Mouse (Mus musculus) embryonic facial prominence, embryonic 13.5 days (tissue): Measurements from ENCODE around the gene Exoc8. TPM values are rescaled to one million over a fixed set of nuclear protein-coding genes. Genes with fewer than 3 reads are reported as not detected.

Source experiments
- ATAC-seq: fragments of 200-750 bp; cut with Nextera tagmentation; 2 replicates; pipeline ENCODE4 v1.8.0; 2017; ENCODE audit warnings: low read depth; ENCODE audit not compliant: insufficient number of reproducible peaks, insufficient read depth, low FRiP score, low TSS enrichment
- H3K27ac ChIP-seq: fragments of 300-500 bp; sonication (generic); 2 replicates; pipeline ENCODE4 v1.5.1; 2015; ENCODE audit warnings: moderate library complexity, mild to moderate bottlenecking, inconsistent platforms
- H3K27me3 ChIP-seq: fragments of 300-500 bp; sonication (generic); 2 replicates; pipeline ENCODE4 v1.6.1; 2015; ENCODE audit warnings: mild to moderate bottlenecking, inconsistent platforms
- H3K36me3 ChIP-seq: fragments of 300-500 bp; sonication (generic); 2 replicates; pipeline ENCODE4 v1.6.1; 2015; ENCODE audit warnings: mild to moderate bottlenecking, inconsistent platforms
- H3K4me1 ChIP-seq: fragments of 300-500 bp; sonication (generic); 2 replicates; pipeline ENCODE4 v1.6.1; 2015; ENCODE audit warnings: inconsistent platforms
- H3K4me2 ChIP-seq: fragments of 300-500 bp; sonication (generic); 2 replicates; pipeline ENCODE4 v1.6.1; 2015; ENCODE audit warnings: moderate library complexity, mild to moderate bottlenecking, inconsistent platforms
- H3K4me3 ChIP-seq: fragments of 300-500 bp; sonication (generic); 2 replicates; pipeline ENCODE4 v1.5.1; 2015; ENCODE audit warnings: mild to moderate bottlenecking, inconsistent platforms
- H3K9ac ChIP-seq: fragments of 300-500 bp; sonication (generic); 2 replicates; pipeline ENCODE4 v1.6.1; 2015; ENCODE audit warnings: mild to moderate bottlenecking, inconsistent platforms
- H3K9me3 ChIP-seq: fragments of 300-500 bp; sonication (generic); 2 replicates; pipeline ENCODE4 v1.6.1; 2016; ENCODE audit warnings: inconsistent platforms
- WGBS: fragments of 180-500 bp; shearing (Covaris S2); methylation state at CpG from one replicate; pipeline ENCODE4 v1.1.7; 2015; ENCODE audit warnings: mixed read lengths; 5-methylcytosine and 5-hydroxymethylcytosine counted together
- polyA plus RNA-seq: library from polyadenylated mRNA; unstranded; fragments of >200 nt; fragmentation: Nextera tagmentation; extraction: Ambion mirVana; gene quantifications from 2 replicates; pipeline ENCODE4 v1.2.1, GENCODE M21; 2015

Exoc8 gene
- 9.4 and 9.9 TPM in 2 replicates for polyA plus RNA-seq

DNA sequence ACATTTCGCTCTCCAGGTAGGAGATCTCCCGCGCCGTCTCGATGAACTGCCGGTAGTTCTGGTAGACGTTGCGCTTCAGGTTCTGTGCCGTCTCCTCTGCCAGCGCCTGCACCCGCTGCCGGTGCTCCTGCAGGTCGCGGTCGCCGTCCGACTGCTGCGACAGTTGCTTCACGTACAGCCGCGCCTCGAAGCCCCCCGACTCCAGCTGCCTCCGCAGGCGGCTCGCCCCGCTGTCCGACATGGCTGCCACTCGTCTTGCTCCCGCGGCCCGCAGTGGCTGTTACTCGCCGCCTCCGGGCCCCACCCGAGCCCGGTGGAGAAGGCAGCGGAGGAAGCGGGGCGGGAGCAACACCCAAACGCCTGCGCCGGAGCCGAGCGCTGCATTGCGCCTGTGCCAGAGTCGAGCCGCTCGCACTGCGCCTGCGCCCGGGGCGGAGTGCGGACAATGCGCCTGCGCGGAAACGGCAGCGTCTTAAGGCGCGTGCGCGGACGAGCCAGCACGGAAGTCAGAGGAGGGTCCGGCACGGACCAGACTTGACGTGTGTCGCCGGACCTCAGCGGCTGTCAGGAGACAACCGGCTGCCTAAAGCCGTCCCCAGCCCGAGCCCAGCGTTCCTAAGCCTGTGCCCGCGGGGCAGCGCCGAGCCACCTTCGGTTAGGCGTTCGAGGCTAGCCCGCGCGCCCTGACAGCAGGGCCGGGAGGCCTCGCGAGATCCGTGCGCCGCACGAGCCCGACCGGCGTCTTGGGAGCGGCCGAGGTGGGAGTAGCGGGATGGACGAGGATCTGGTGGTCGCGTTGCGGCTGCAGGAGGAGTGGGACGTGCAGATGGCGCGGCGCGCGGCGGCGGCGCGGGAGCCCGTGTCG lies at the start of gene Exoc8, which contains the start of gene Sprtn:
Gene Exoc8, minus strand, starts transcription at position 320 of the 865 bp plus-strand sequence.
Gene Sprtn, plus strand, starts transcription at position 501 of the 865 bp plus-strand sequence.
- ATAC-seq = peak; percentile 86
- Histone ChIP-seq H3K4me1 (peaks cover 39% of the 10 kb centered on the region), H3K4me3 (peak within 1 kb of the TSS; percentile 94), H3K36me3 (peaks cover 44% of the 10 kb centered on the region), H3K27ac (peak within 1 kb of the TSS; percentile 85), H3K9me3 (no peaks in the 10 kb centered on the region), H3K9ac (peak within 1 kb of the TSS; percentile 88), H3K4me2 (peak within 1 kb of the TSS; percentile 98), H3K27me3 (no peaks in the 10 kb centered on the region)
- WGBS = under 1% methylated on average over 114 of the region's 114 CpGs

DNA sequence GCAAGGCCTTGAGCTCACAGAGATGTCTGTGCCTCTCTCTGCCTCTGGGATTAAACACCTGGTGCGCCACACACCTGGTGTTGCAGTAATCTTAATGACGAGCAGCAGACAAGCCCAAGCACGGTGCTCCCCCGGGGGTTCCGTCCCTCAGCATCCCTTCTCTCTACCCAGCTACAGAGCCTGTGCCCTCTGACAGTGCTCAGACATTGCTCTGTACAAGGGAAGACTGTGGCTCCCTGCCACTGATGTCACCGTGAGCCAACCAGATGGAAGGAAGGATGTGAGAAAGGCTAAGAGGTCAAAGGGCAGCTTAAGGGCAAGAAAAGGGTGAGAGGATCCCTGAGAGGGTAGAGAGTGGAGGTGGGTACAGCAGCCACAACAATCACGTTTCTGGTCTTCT lies 46.9 kb upstream of the Exoc8 start:
- Histone ChIP-seq H3K27ac (no peak overlapping the region), H3K4me3 (no peak overlapping the region), H3K4me1 (peaks cover 33% of the 10 kb centered on the region), H3K36me3 (peaks cover 20% of the 10 kb centered on the region), H3K4me2 (no peak overlapping the region), H3K9me3 (no peaks in the 10 kb centered on the region), H3K27me3 (no peaks in the 10 kb centered on the region), H3K9ac (no peak overlapping the region)
- no peak for ATAC-seq
- WGBS = 46% methylated on average over 7 of the region's 7 CpGs

DNA sequence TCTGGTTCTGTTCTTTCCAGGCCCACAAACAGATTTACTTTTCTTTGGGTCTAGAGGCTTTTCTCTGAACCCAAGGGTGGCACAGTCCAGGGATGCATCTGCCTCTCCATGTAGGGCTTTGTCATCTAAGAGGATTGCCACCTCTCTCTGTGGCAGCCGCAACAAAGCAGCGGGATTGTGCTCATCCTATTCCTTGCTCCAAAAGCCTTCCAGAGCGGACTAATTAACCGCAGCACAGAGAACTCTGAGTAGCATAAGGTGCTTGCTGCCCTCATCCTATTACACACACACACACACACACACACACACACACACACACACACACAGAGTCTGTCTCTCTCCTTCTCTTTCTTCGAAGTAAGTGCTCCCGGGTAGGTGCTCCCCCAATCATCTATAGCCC lies 46.3 kb upstream of the Exoc8 start:
- Histone ChIP-seq H3K4me1 (peaks cover 33% of the 10 kb centered on the region), H3K27ac (no peak overlapping the region), H3K27me3 (no peaks in the 10 kb centered on the region), H3K4me2 (no peak overlapping the region), H3K36me3 (peaks cover 26% of the 10 kb centered on the region), H3K9ac (no peak overlapping the region), H3K4me3 (no peak overlapping the region), H3K9me3 (no peaks in the 10 kb centered on the region)
- no peak for ATAC-seq
- 89% methylated on average over 6 of the region's 6 CpGs for WGBS

DNA sequence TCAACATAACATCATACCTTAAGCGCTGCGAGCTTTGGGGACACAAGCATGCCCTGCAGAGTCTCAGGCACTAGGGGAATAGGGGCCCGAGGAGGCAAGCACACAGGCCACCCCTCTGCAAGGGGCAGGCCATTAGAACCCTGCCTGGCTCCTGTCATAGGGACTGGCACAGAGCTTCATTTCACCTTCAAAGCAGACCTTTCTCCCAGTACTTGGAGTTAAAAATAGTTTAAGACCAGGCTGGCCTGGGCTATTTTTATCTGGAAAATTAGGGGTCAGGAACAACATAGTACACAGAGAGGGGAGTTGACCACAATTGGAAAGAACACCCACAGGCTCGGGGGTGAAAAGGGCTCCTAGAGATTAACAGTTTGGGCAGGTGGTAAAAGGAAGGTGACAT lies 39.8 kb upstream of the Exoc8 start:
- no peak overlapping the region for H3K4me3 ChIP-seq
- no peak overlapping the region for H3K27ac ChIP-seq
- H3K27me3 ChIP-seq = no peaks in the 10 kb centered on the region
- peaks cover 40% of the 10 kb centered on the region for H3K36me3 ChIP-seq
- ATAC-seq = no peak
- H3K9ac ChIP-seq = no peak overlapping the region
- no peaks in the 10 kb centered on the region for H3K9me3 ChIP-seq
- no peak overlapping the region for H3K4me2 ChIP-seq
- WGBS = 87% methylated on average over 4 of the region's 4 CpGs
- H3K4me1 ChIP-seq = no peaks in the 10 kb centered on the region

DNA sequence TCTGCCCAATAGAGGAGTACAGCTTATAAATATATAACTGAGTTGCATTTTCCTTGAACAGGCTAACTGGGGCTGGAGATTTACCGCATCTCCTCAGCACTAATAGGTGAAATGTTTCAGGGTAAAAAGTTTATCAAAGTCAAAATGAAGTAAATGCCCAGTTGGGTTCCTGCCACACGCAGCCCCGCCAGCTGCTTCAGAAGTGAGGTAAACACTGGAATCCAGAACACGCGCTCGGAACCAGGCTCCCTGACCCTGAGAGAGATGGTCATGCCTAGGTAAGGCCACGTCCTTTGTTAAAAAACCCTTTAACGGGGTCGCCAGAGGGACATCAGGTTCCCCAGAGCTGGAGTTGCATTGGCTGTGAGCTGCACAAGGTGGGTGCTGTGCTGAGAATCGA lies 39.2 kb upstream of the Exoc8 start:
- H3K27ac ChIP-seq = no peak overlapping the region
- peaks cover 38% of the 10 kb centered on the region for H3K36me3 ChIP-seq
- WGBS = 98% methylated on average over 10 of the region's 10 CpGs
- no peaks in the 10 kb centered on the region for H3K27me3 ChIP-seq
- no peak for ATAC-seq
- no peak overlapping the region for H3K9ac ChIP-seq
- H3K4me1 ChIP-seq = no peaks in the 10 kb centered on the region
- no peak overlapping the region for H3K4me2 ChIP-seq
- H3K4me3 ChIP-seq = no peak overlapping the region
- H3K9me3 ChIP-seq = no peaks in the 10 kb centered on the region

DNA sequence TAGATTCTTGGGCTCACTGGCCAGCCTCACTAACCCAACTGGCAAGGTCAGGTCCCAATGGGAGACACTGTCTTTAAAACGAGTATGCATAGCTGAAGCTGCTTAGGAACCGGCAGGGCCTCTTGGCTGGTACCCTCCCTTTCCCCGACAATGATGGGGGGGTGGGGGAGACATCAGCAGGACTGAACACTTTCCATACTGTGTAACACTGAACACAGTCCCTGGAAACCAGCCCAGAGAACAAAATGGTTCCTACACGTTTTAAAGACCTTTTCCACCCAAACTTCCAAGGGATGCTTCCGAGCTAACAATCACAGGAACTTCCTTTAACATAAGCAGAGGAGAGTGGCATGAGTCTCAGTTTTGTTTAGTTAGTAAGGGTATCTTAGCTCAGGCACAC lies 37.6 kb upstream of the Exoc8 start:
- WGBS = 87% methylated on average over 5 of the region's 5 CpGs
- Histone ChIP-seq H3K9me3 (no peaks in the 10 kb centered on the region), H3K36me3 (peaks cover 27% of the 10 kb centered on the region), H3K27me3 (no peaks in the 10 kb centered on the region), H3K9ac (no peak overlapping the region), H3K4me3 (no peak overlapping the region), H3K4me1 (no peaks in the 10 kb centered on the region), H3K4me2 (no peak overlapping the region), H3K27ac (no peak overlapping the region)
- no peak for ATAC-seq

DNA sequence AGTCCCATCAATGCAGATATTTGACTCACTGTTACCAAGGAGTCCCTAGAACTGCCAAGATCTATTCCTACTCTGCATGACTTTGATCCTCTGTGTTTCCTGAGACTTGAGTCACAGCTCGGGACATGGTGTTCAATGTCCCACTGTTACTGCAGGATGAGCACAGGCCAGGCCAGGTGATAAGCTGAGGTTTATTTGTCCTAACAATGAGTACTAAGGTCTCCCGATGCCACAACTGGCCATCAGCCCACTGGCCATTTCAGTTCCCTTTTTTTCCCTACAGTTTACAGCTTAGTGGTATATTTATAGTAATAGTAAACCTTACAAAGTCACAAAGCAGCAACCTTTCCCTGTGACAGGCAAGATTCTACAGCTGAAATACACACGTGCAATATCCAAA lies 34.9 kb upstream of the Exoc8 start:
- Histone ChIP-seq H3K4me1 (0 out of 2 replicates have a peak, but pooled peaks cover 6% of the 10 kb centered on the region), H3K4me3 (no peak overlapping the region), H3K27me3 (no peaks in the 10 kb centered on the region), H3K36me3 (peaks cover 14% of the 10 kb centered on the region; the same call in 1 of the 2 replicates), H3K9me3 (no peaks in the 10 kb centered on the region), H3K27ac (no peak overlapping the region), H3K9ac (no peak overlapping the region), H3K4me2 (no peak overlapping the region)
- no peak for ATAC-seq
- 80% methylated on average over 3 of the region's 3 CpGs for WGBS

DNA sequence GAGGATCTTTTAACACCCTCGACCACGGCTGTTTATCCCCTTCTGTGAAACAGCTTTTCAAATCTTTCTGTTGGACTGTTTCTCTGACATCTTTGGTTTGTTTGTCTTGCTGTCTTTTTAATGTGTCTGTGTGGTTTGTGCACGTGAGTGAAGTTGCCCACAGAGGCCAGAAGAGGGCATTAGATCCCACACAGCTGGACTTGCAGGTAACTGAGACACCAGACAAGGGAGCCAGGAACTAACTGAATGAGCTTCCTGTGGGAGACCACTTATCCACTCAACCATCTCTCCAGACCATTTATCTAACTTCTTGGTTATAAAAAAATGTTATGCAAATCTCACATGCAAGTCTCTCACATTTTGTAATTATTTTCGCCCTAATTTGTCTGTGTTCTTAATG lies 33.1 kb upstream of the Exoc8 start:
- H3K4me1 ChIP-seq = 0 out of 2 replicates have a peak, but pooled peaks cover 6% of the 10 kb centered on the region
- H3K9me3 ChIP-seq = no peaks in the 10 kb centered on the region
- ATAC-seq = no peak
- H3K27ac ChIP-seq = no peak overlapping the region
- H3K9ac ChIP-seq = no peak overlapping the region
- H3K36me3 ChIP-seq = peaks cover 12% of the 10 kb centered on the region; the same call in 1 of the 2 replicates
- H3K4me2 ChIP-seq = no peak overlapping the region
- 81% methylated on average over 4 of the region's 4 CpGs for WGBS
- H3K4me3 ChIP-seq = no peak overlapping the region
- no peaks in the 10 kb centered on the region for H3K27me3 ChIP-seq

DNA sequence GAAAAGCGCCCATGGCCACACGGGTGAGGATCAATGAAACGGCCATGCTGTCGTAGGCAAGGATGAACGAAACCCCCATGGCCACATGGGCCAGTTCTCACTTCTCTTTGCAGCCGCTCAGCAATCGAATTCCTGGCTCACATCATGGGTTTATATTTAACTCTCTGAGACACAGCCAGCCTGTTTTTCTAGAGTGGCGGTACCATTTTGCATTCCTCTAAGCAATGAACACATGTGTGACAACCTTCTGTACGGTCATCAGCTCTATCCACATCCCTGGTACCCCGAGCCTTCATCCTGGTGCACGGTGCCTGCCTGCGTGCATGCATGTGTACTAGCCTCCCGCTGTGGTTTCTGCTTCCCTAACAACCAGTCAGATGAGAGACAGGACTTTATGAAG lies 32.6 kb upstream of the Exoc8 start:
- Histone ChIP-seq H3K4me1 (0 out of 2 replicates have a peak, but pooled peaks cover 6% of the 10 kb centered on the region), H3K36me3 (peaks cover 17% of the 10 kb centered on the region; the same call in 1 of the 2 replicates), H3K4me3 (no peak overlapping the region), H3K4me2 (no peak overlapping the region), H3K27me3 (no peaks in the 10 kb centered on the region), H3K9ac (no peak overlapping the region), H3K9me3 (no peaks in the 10 kb centered on the region), H3K27ac (no peak overlapping the region)
- no peak for ATAC-seq
- WGBS = 91% methylated on average over 13 of the region's 13 CpGs

DNA sequence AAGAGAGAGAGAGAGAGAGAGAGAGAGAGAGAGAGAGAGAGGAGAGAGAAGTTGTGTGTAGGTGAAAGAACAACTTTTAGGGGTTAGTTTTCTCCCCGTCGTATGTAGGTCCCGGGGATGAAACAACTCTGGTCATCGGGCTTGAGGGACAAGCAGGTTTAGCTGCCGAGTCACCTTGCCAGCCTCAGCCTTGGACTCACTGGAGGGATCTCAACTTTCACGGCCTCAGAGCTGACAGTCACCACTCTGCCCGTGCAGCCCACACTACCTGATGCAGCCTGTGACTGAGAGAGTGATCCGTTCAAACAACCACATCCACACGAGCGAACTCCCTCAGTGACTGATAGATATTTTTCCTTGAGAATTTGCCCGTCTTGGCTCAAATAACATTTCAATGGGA lies 31.5 kb upstream of the Exoc8 start:
- 76% methylated on average over 11 of the region's 11 CpGs for WGBS
- no peak overlapping the region for H3K4me2 ChIP-seq
- H3K9me3 ChIP-seq = no peaks in the 10 kb centered on the region
- H3K4me3 ChIP-seq = no peak overlapping the region
- ATAC-seq = no peak
- H3K9ac ChIP-seq = no peak overlapping the region
- H3K27me3 ChIP-seq = no peaks in the 10 kb centered on the region
- H3K4me1 ChIP-seq = 0 out of 2 replicates have a peak, but pooled peaks cover 6% of the 10 kb centered on the region
- H3K27ac ChIP-seq = no peak overlapping the region
- peaks cover 17% of the 10 kb centered on the region; the same call in 1 of the 2 replicates for H3K36me3 ChIP-seq

GRCm38 (mm10) chr8:124926351-124926771 lies 28.9 kb upstream of the Exoc8 start:
- 80% methylated on average over 10 of the region's 10 CpGs for WGBS
- no peak for ATAC-seq
- Histone ChIP-seq H3K4me1 (0 out of 2 replicates have a peak, but pooled peaks cover 12% of the 10 kb centered on the region), H3K4me3 (no peak overlapping the region), H3K9ac (no peak overlapping the region), H3K27ac (no peak overlapping the region), H3K4me2 (no peak overlapping the region), H3K9me3 (no peaks in the 10 kb centered on the region), H3K36me3 (peaks cover 17% of the 10 kb centered on the region; the same call in 1 of the 2 replicates), H3K27me3 (no peaks in the 10 kb centered on the region)
